Mouse (Mus musculus) thymus, adult 2 months (tissue): ENCODE measurements around the gene Tns2. TPM values are rescaled to one million over a fixed set of nuclear protein-coding genes. Genes with fewer than 3 reads are reported as not detected.

Experiments
- DNase-seq: peaks from one replicate; pipeline ENCODE4 v3.0.0; 2021
- H3K27ac ChIP-seq: fragments of 200-500 bp; 2 replicates; pipeline ENCODE4 v1.5.1; 2012; ENCODE audit warnings: low read length, control low read depth; ENCODE audit not compliant: control insufficient read depth, insufficient read depth
- H3K27me3 ChIP-seq: fragments of 200-500 bp; 2 replicates; pipeline ENCODE4 v1.6.1; 2012; ENCODE audit warnings: mild to moderate bottlenecking, low read length, moderate library complexity, mixed read lengths; ENCODE audit not compliant: control insufficient read depth, insufficient read depth
- H3K36me3 ChIP-seq: fragments of 200-500 bp; 2 replicates; pipeline ENCODE4 v1.6.1; 2012; ENCODE audit warnings: mild to moderate bottlenecking, low read length, moderate library complexity; ENCODE audit not compliant: control insufficient read depth, insufficient read depth
- H3K4me1 ChIP-seq: fragments of 200-500 bp; replicated peaks from 2 replicates; pipeline ENCODE4 v1.6.1; 2012; ENCODE audit warnings: low read length; ENCODE audit not compliant: control insufficient read depth, insufficient read depth
- H3K4me3 ChIP-seq: fragments of 200-500 bp; 2 replicates; pipeline ENCODE4 v1.5.1; 2012; ENCODE audit warnings: mild to moderate bottlenecking, low read length, control low read depth, moderate library complexity; ENCODE audit not compliant: control insufficient read depth, insufficient read depth
- CTCF ChIP-seq: fragments of 200-500 bp; IDR thresholded peaks from 2 replicates; pipeline ENCODE4 v1.5.1; 2012; ENCODE audit warnings: mild to moderate bottlenecking, control low read depth, low read length, moderate library complexity, borderline replicate concordance; ENCODE audit not compliant: control insufficient read depth, poor library complexity, insufficient read depth; ENCODE audit errors: extremely low read depth
- POLR2A ChIP-seq: fragments of 200-500 bp; IDR thresholded peaks from 2 replicates; pipeline ENCODE4 v1.6.1; 2012; ENCODE audit warnings: mild to moderate bottlenecking, low read length, control low read depth, moderate library complexity; ENCODE audit not compliant: control insufficient read depth, poor library complexity, insufficient read depth; ENCODE audit errors: extremely low read depth
- WGBS: fragments of 180-500 bp; shearing (Covaris S2); methylation state at CpG from one replicate; pipeline ENCODE4 v1.1.7; 2018; 5-methylcytosine and 5-hydroxymethylcytosine counted together
- polyA plus RNA-seq: library from polyadenylated mRNA; depleted of rRNA; stranded (reverse); fragments of >200 nt; gene quantifications from 2 replicates; pipeline ENCODE4 v1.2.3, GENCODE M21; 2012

The Tns2 gene
- polyA plus RNA-seq, 1 experiment, result 26.4 TPM

- Histone ChIP-seq H3K4me3 (no peak overlapping the region), H3K36me3 (no peaks in the 10 kb centered on the region), H3K27me3 (no peaks in the 10 kb centered on the region), H3K27ac (no peak overlapping the region), H3K4me1 (peaks cover 21% of the 10 kb centered on the region)
- DNase-seq, result no peak
- 65% methylated on average over 29 of the region's 29 CpGs for WGBS
- TF ChIP-seq POLR2A (no peak), CTCF (no peak)
Observed at GRCm38 (mm10) chr15:102110701-102111494, 10.7 kb downstream of the Tns2 start.

- DNase-seq, result no peak
- no peaks in the 10 kb centered on the region for H3K36me3 ChIP-seq
- peaks cover 23% of the 10 kb centered on the region for H3K4me1 ChIP-seq
- H3K27ac ChIP-seq, result no peak overlapping the region
- TF ChIP-seq CTCF, result no peak
- TF ChIP-seq POLR2A, result no peak
- 98% methylated on average over 11 of the region's 11 CpGs for WGBS
- no peak overlapping the region for H3K4me3 ChIP-seq
- H3K27me3 ChIP-seq, result no peaks in the 10 kb centered on the region
Observed at GRCm38 (mm10) chr15:102111495-102111829, 11.2 kb downstream of the Tns2 start.

- DNase-seq, result no peak
- no peak overlapping the region for H3K4me3 ChIP-seq
- WGBS, result 93% methylated on average over 6 of the region's 6 CpGs
- H3K36me3 ChIP-seq, result peaks cover 6% of the 10 kb centered on the region
- H3K27ac ChIP-seq, result no peak overlapping the region
- H3K4me1 ChIP-seq, result peaks cover 18% of the 10 kb centered on the region; the same call in 1 of the 2 replicates
- no peaks in the 10 kb centered on the region for H3K27me3 ChIP-seq
- TF ChIP-seq POLR2A (no peak), CTCF (no peak)
Observed at GRCm38 (mm10) chr15:102112181-102112580, 12.0 kb downstream of the Tns2 start.

- Histone ChIP-seq H3K27ac (no peak overlapping the region), H3K27me3 (no peaks in the 10 kb centered on the region), H3K4me1 (peaks cover 14% of the 10 kb centered on the region; the same call in 1 of the 2 replicates), H3K4me3 (no peak overlapping the region), H3K36me3 (peaks cover 12% of the 10 kb centered on the region)
- DNase-seq, result no peak
- TF ChIP-seq CTCF (no peak), POLR2A (no peak)
- 64% methylated on average over 8 of the region's 8 CpGs for WGBS
Observed at GRCm38 (mm10) chr15:102112827-102113226, 12.6 kb downstream of the Tns2 start.

- H3K4me3 ChIP-seq, result no peak overlapping the region
- H3K4me1 ChIP-seq, result peaks cover 13% of the 10 kb centered on the region; the same call in 1 of the 2 replicates
- no peaks in the 10 kb centered on the region for H3K27me3 ChIP-seq
- H3K27ac ChIP-seq, result no peak overlapping the region
- H3K36me3 ChIP-seq, result peaks cover 21% of the 10 kb centered on the region
- no peak for DNase-seq
- TF ChIP-seq CTCF (no peak), POLR2A (no peak)
- 93% methylated on average over 4 of the region's 4 CpGs for WGBS
Observed at GRCm38 (mm10) chr15:102113674-102114073, 13.5 kb downstream of the Tns2 start.

GRCm38 (mm10) chr15:102114651-102115260, 14.5 kb downstream of the Tns2 start:
- peaks cover 11% of the 10 kb centered on the region; the same call in 1 of the 2 replicates for H3K4me1 ChIP-seq
- H3K4me3 ChIP-seq, result no peak overlapping the region
- H3K27ac ChIP-seq, result no peak overlapping the region
- DNase-seq, result no peak
- H3K27me3 ChIP-seq, result no peaks in the 10 kb centered on the region
- peaks cover 29% of the 10 kb centered on the region for H3K36me3 ChIP-seq
- 93% methylated on average over 7 of the region's 7 CpGs for WGBS
- TF ChIP-seq CTCF (no peak), POLR2A (no peak)

GRCm38 (mm10) chr15:102115731-102116231, 15.6 kb downstream of the Tns2 start:
- no peak overlapping the region for H3K4me3 ChIP-seq
- no peaks in the 10 kb centered on the region for H3K27me3 ChIP-seq
- no peak for TF ChIP-seq POLR2A
- TF ChIP-seq CTCF, result no peak
- no peak overlapping the region for H3K27ac ChIP-seq
- WGBS, result 22% methylated on average over 9 of the region's 9 CpGs
- DNase-seq, result no peak
- H3K36me3 ChIP-seq, result peaks cover 29% of the 10 kb centered on the region
- peaks cover 11% of the 10 kb centered on the region; the same call in 1 of the 2 replicates for H3K4me1 ChIP-seq
